Mouse (Mus musculus) lung, postnatal 10 days (tissue): ENCODE data around the gene Rflnb.
"Not testable (repeated sequence)": the region's sequence is repeated elsewhere in the genome, so short reads cannot be mapped to it uniquely, and the experiment has no call there.

Source experiments
- DNase-seq: peaks from one replicate; pipeline ENCODE4 v3.0.0; 2021

Rflnb gene

DNA sequence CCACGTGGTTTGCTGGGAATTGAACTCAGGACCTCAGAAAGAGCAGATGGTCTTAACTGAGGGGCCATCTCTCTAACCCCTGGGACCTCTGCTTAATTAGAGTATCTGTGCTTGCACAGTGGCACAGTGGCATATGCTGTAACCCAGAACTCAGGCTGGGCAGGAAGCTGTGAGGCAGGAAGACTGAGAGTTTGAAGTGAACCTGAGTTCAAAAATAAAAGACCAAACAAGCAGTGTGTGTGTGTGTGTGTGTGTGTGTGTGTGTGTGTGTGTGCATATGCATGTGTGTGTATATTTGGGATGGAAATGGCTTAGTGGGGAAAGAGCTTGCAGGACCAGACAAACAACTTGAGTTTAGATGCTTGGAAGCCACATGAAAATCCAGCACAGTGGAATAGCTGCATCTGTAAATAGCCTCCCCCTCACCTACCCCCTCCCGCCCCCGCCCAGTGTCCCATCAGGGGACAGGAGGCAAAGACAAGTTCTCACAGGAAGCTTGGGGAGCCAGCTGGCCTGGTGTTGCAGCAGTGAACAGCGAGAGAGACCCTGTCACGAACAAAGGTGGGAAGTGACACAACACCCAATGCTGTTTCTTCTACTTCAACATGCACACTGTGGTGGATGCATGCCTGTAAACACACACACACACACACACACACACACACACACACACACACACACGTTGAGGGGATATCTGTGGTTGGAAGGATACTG lies 10.2 kb upstream of the Rflnb start:
- DNase-seq, result no peak

DNA sequence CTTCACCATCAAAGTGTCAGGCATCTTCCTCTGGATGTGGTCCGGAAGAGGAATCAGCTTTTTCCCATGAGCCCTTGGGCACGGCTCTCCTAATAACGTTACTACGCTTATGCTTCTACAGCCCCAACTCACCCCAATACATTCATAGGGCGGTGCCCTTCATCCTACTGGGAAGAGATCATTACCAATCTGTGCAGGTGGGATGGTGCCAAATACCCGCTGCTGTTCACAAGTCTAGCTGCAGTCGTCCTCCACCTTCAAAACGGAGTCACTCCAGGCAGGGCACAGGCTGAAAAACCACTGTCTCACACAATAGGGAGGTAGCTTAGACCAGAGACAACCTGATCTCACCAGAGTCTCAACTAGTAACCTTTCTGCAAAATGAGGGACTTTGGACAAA lies 7.6 kb upstream of the Rflnb start:
- DNase-seq, result no peak

DNA sequence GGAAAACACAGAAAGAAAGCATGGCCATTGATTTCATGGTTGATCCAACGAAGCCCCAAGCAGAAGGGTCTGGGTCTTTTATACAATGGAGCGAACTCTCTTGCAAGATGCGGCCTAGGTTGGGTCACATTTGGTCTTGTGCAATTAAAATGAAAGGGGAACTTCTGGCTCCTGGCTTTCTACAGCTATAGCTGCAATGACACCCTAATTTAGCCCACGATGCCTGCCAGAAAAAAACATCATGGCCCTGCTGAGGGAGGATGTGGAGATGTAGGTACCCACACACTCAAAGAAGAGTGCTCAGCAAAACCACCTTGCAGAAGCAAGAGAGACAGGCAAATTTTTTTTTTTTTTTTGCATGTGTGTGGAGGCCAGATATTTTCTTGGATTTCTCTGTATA lies 6.3 kb upstream of the Rflnb start:
- no peak for DNase-seq

DNA sequence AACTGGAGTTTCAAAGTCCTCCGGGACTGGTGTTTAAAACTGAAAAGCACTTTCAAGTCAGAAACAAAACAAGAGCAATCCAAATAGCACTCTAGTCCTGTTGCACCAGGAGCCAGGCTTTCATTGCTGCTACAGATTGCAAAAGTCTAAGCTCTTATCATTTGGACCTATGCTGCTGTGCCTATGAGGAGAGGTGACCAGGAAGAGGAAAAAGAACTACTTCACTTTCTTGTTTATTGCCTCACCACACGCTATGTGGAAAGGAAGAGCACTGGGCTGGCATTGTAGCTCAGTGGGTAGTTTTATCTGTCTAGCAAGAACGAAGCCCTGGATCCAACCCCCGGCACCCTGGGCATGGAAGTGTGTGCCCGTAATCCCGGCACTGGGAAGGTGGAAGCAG lies 5.8 kb upstream of the Rflnb start:
- DNase-seq, result peak; percentile 30

DNA sequence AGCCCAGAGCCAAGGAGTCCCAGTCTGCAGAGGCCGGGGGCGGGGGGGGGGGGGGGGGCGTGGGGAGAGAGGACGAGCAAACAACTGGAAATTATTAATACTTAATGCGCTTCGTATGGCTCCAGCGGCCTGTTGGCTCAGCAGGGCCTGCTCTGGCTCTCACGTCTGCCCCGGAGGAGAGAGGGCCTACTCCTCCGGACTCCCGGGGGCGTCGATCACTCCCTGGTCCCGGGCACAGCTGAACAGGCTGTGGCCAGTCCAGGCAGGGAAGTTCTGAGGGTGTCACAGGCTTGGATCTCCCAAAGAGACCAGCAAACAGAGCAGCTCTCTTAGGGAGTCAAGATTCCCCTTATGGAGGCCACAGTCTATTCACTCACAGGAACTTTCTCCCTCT lies 487 bp upstream of the Rflnb start:
- DNase-seq, result peak; percentile 50

DNA sequence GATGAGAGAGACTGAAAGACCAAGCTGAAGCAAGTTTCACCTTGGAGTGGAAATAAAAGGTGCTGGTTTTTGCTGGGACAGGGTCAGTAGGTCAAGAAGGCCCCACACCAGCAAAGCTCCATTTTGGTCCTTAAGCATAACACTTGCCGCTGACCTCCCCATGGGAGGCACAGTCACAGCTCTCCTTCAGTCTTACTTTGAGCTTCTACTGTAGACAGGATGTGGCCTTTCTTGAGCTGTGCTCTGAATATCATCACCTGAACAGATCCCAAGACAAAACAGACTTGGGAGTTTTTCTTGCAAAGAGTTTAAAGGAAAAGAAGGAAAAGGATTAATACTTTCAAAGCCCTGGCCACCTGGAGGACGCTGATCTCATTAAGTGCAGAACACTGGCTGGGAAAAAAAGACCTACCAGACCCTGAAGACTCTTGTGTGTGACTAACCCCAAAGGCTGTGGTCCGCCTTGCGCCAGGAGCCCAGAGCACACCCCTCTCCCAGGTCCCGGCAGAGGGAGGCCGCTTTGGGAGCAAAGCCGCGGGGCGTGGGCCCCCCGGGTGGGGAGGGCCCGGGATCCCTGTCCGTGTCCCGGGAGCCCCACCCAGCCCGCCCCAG lies 949 bp downstream of the Rflnb start:
- DNase-seq, result no peak

DNA sequence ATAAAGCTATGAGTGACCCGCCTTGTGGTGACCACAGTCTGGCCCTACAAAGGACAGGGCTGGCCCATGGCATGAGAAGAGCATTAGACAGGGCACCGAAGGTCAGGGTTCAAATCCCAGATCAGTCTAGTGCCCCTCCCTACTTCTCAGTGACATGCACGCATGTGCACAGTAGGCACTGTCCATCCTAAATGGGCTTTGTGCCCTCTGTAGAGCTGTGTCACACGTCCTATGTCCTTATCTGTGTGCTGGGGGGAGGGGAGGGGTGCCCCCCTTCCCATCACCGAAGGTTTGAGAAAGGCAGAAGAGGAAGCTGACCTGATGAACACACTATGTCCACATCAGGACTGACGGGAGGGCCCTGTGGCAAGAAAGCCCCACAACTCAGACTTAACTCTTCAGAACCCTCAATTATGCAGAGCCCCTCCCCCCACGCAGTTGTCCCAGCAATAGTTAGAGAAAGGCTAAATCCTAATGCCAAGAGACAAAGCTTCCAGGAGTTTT lies 2.5 kb downstream of the Rflnb start:
- no peak for DNase-seq

DNA sequence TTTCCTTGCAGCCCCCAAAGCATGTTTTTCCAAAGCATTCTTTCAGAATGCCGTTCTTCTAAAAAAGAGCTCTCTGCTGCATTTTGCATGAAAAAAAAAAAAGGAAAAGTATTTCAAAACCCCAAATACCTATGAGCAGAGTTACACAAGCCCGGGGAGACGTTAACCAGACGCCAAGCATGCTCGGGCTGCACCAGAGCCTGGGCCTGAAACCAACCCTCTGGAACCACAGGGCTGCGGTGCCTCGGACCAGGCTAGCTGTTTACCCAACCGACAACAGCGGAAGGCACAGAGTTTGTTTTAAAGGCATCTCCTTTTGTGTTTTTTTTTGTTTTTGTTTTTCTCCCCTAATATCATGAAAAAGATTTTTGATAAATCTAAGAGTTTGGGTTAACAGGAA lies 6.7 kb downstream of the Rflnb start:
- DNase-seq, result no peak

DNA sequence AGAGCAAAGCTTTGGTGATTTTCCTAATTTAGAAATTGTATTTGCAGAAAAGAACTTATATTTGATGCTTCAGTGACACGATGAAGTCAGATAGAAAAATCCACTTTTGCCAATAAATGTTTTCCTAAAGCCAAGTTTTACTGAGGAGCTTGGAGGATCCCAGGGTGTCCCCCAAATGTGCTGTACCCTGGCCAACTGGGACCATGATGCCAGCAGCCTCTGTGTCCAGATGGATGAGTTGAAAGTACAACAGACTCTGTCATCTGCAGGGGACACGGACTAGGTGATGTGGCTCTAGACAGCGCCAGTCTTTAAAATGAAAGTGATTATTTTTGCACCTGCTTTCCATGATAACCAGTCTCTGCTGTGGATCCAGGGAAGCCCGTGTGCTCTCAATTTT lies 7.7 kb downstream of the Rflnb start:
- DNase-seq, result no peak

DNA sequence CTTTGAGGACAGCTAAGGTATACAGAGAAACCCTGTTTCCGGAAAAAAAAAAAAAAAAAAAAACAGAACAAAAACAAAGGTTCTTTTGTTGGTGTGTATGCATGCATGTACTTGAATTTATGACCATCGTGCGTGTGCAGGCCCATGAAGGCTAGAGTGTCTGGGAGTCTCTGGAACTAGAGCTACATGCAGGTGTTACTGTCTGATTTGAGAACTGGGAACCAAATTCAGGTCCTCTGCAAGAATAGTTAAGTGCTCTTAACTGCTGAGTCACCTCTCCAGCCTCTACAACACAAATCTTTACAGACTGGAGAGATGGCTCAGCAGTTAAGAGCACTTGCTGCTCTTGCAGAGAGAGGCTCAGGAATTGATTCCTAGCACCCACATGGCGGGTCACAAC lies 11.8 kb downstream of the Rflnb start:
- DNase-seq, result no peak

DNA sequence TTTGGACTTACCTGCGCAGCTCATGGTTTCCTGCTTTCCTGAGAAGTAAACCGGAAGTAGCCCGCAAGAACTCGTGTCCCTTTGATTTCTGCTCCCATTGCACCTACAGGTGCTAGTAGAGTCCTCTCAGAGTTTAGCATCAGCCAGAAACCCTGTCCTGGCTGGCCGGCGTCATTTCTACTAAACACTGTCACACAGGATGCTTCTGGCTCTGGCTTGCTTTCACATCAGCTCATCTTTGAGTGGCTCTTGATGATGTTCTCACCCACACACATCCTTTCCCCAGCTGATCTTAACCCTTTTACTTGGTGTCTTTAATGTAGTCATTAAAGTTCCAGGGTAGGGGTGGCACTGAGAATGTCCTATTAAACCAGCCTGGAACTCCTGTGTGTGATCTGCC lies 12.3 kb downstream of the Rflnb start:
- no peak for DNase-seq

DNA sequence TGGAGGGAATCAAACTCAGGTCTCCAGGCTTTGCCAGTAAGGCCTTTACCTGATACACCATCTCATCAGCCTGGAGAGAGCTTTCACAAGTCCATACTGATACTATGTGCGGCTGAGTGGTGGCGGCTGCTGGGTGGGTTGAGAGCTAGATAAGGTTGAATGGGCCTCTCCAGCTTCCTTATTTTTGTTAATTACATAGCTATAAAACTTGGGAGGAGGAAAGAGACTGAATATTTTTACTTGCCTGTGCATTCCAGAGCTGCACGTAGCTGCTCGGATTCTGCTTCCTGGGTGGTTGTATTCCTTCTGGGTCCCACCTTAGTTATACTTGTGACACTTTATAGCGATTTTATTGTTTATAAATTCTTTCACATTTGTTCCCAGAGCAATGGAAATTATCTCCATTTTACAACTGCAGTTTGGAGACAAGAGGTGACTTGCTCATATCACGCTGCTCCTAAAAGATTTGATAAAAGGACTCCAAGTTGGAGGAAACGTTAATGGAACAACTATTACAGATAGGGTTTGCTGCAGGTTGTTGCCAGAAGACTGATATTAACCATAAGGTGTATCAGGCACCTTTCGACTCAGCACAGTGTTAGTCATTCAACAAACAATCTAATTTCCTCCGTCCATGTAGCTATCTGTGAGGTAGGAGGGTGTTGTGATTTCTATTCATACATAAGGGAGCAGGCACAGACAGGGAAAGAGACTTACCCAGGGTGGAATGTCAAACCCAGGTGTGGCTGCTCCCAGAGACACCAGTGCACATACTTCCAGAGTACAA lies 16.6 kb downstream of the Rflnb start:
- no peak for DNase-seq

DNA sequence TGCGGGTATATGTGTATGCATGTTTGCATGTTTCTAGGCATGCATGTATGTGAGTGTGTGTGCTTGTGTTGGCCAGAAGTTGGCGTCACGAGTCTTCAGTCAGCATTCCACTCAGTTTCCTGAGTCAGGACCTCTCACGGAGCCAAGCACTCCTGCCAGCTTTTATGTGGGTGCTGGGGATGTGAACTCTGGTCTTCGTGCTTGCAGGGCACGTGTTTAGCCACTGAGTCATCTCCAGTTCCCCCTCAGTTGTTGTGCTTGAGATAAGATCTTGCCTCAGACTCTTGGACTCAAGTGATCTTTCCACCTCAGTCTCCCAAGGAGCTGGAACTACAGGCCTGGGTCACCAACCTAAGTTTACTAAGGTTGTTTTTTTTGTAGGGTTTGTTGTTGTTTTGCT lies 18.5 kb downstream of the Rflnb start:
- no peak for DNase-seq

DNA sequence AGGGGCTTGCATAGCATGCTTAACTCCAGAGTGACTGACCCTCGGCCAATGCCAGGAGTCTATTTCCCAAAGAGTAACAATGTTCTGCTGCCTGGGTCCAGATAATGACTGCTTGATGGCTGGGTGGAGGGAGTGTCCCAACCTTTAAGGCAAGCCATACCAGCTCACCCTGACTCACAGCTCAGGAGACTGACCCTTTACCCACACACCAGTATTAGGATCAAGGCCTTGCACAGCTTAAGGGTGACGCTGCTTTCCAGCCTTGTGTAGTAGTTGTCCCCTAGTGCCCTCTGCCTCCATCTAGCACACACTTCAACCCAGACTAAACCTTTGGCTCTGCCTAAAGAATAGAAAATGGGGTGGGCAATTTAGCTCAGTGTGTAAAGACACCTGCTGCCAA lies 19.4 kb downstream of the Rflnb start:
- DNase-seq, result no peak

DNA sequence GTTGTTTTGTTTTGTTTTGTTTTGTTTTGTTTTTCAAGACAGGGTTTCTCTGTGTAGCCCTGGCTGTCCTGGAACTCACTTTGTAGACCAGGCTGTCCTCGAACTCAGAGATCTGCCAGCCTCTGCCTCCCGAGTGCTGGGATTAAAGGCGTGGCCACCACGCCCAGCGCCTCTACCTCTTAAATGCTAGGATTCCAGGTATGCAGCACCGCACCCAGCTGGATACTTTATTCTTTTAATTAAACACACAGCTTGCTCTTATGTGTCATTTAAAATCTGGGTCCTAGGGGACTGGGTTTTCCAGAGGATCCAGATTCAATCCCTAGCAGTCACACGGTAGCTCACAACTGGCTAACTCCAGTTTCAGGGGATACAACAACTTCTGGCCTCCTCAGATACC lies 23.3 kb downstream of the Rflnb start:
- DNase-seq, result not testable (repeated sequence)

DNA sequence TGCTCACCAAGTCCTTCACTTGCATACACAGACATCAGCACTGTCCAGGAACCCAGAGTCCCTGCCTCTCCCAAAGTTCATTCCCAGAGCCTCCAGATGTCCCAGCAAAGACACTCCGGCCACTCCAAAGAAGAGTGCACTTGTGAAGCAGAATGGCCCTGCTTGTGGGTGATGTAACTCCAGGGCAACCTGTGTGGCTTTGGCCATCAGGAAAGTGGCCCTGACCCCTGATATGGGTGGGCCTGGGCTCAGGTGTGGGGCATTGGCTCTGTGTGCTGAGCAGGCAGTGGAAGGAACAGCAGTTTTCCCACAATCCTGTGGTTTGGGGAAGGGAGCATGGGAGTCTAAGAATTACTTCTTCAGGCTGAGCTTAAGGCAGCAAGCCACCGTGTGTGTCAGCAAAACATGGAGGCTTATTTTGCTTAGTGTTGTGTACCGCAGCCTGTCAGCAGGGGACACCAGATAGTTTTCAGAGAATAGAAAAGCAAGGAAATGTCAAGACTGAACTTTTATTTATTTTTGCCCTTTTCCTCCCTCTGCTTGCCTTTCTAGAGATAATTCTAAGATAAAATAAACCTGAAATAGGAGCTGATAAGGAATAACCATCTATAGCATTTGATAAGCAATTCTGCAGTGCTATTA lies 26.2 kb downstream of the Rflnb start:
- peak; percentile 60 for DNase-seq

DNA sequence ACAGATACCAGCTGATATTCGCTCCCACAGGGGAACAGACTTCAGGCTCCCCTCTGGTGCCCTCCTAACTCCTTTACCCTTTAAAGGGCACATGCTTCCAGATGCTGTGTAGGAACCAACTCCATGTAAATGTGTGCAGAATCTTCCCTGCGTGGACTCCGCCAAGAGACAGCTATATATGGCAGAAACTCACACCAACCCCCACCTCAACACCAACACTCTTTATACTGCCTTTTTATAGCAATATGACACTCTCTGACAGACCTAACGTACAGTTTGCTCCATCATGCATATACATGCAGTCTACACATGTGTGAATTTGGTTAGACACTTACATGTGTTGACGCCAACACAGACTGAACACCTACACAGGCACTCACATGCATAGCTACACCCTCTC lies 26.9 kb downstream of the Rflnb start:
- DNase-seq, result no peak

DNA sequence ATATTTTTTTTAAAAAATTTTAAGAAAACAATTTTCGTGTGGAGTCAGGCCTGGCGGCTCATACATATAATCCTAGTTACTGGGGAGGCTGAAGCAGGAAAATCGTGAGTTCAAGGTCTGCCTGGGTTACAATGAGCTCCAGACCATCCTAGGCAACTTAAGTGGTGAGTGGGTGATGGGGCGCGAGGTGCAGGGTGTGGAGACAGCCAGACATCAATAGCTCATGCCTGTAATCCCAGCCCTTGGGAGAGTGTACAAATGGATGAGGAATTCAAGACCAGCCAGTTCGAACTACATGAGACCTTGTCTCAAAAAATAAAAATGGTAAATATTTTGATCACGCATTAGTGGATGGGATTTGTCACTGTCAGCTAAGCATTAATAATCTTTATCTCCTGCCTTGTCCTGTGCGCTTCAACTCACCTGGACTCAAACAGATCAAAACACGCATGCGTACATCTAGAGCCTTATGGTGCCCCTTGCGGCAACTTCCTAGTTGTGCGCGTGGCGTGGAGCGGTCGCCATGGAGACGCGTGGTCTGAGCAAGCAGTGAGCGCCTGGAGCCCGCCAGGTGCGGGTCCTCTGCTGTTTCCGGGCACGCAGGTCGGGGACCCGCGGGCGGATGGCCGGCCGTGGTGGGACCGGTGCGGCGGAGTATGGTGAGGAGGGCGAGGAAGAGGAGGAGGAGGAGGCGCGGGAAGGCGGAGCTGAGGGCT lies 28.0 kb downstream of the Rflnb start, which contains the start of gene 1700016K19Rik:
Gene 1700016K19Rik, plus strand, starts transcription at position 473 of the 716 bp plus-strand sequence.
- peak; percentile 89 for DNase-seq

DNA sequence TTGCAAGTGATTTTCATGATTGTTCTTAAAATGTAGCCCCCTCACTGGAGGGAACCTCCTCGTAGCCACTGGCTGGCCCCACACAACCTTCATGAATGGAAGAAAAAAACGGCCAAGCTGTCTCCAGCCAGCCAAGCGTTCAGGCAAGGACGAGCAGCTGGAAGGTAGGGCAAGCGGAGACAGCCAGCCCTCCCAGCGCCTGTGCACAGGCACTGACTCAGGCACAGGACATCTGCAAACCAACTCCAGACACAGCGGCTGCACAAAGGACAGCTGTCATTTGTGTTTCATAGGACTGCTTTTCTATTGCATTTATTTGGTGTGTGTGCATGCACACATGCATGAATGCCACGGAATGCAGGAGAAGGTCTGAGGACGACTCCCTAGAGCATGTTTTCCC lies 33.2 kb downstream of the Rflnb start:
- DNase-seq, result no peak

DNA sequence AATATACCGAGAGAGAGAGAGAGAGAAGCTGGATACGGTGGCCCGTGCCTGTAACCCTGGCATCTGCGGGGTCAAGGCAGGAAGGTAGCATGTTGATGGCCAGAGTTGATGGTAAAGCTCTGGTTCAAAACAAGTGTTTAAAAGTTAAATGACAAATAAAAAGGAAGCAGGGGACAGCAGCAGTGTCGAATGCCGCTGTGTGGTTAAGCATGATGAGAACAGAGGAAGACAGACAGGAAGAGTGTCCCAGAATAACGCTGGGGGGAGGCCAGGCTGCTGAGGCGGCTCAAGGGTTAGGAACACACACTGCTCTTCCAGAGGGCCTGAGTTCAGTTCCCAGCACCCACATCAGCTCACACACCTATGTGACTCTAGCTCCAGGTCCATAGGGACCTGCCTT lies 35.1 kb downstream of the Rflnb start:
- no peak for DNase-seq

DNA sequence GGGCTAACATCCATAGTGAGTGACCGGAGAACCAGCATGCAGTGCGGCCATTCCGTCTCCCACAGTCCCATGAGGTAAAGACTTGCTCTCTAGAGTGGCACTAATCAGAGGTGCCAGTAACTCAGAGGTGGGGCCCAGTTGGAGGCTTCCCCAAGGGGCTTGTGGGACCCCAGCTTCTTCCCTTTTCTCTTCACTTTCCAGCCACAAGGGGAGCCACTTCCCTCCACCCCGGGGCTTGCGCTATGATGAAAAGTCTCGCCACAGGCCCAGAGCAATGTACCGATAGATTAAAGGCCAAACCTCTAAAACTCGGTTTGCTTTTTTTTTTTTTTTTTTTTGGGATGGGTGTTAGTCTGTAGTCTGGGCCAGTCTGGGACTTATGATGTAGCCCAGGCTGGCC lies 35.7 kb downstream of the Rflnb start:
- DNase-seq, result no peak

DNA sequence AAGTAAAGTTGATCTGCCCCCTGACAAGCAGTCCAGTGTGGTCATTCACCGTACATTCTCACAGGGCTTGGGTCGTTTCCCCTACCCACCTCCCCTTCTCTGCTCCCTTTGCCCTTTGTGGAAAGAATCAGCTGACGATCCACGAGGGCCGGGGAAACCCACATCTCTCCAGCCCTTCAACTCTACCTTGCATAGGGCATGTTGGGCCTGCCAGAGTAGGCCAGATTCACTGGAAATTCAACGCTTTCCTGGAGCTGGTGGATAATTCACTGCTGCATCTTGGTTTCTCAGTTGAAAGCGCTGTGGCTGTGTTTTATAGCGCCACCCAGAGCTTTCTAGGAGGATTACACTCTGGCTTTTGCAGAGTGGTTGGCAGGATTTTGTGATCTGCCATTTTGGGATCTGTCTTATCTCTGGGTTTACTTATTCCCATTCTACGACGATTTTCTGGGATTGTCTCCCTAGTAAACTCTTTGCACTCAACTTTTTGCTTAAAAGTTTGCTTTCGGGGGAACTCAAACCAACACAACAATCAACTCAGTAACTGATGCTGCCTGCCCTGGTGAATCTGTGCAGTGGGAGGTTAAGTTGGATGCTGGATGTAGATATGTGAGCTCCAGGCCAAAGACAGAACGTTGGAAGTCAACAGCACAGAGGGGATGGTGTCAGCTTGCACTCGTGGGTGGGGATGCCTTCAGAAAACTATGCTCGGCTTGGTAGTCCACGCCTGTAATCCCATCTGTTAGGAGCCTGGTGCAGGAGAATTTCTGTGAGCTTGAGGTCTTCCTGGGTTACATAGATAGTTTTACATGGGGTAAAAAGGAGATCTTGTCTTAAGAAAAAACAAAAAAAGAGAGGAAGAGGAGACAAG lies 36.4 kb downstream of the Rflnb start:
- no peak for DNase-seq
